35 mouse cellular contexts compared by ENCODE assay signal in the genomic region with DNA sequence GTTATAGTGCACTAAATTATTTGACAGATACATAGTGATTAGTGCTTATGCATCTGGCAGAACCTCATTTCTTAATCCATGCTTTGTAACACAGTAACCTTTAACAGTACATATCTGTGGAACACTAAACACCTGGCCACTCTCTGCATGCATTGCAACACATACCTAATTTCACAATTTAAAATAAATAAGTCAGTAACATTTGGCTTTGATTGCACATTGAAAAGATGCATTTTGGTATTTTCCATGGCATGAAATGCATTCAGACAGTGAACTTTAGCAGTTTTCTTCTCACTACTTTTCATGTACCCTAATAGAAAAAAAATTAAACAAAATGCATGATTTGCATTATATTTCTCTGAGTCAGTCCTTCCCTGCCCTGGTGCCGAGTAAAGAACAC.
"Had no signal": no experiment of that assay in that cellular context is flagged by ENCODE, and none has a peak within 500 bp of the region (broad histone marks: within the 10 kb centered on the region; RNA-seq: fewer than 3 reads in every experiment).

No protein-coding gene starts in this region.

- DNase-seq: heart, postnatal 10 days; heart, postnatal 14 days; heart, postnatal 36 days; heart, postnatal 4 days; kidney, adult 11 months; kidney, adult 18-20 months; kidney, adult 2 months; kidney, adult 8-10 months; kidney, adult 9 months; kidney, postnatal 10 days; kidney, postnatal 14 days; kidney, postnatal 25 days; kidney, postnatal 36 days; kidney, postnatal 4 days; layer of hippocampus, adult 9-11 months; layer of hippocampus, postnatal 36 days had no signal

- H3K27ac ChIP-seq: heart, embryonic 10.5 days; heart, embryonic 13.5 days; heart, embryonic 15.5 days; hindbrain, embryonic 10.5 days; hindbrain, embryonic 12.5 days; hindbrain, embryonic 13.5 days; hindbrain, embryonic 14.5 days; hindbrain, embryonic 15.5 days; hindbrain, postnatal 0 days; intestine, embryonic 15.5 days; kidney, embryonic 15.5 days; kidney, postnatal 0 days; layer of hippocampus, adult 2 months had no signal

- H3K9ac ChIP-seq: heart, embryonic 12.5 days; heart, embryonic 13.5 days; heart, embryonic 15.5 days; hindbrain, embryonic 12.5 days; hindbrain, embryonic 13.5 days; hindbrain, embryonic 14.5 days; hindbrain, embryonic 15.5 days; intestine, embryonic 15.5 days; kidney, embryonic 15.5 days had no signal

- H3K9me3 ChIP-seq: heart, embryonic 10.5 days; heart, embryonic 12.5 days; heart, embryonic 13.5 days; heart, embryonic 15.5 days; hindbrain, embryonic 10.5 days; hindbrain, embryonic 12.5 days; hindbrain, embryonic 13.5 days; hindbrain, embryonic 15.5 days; intestine, embryonic 15.5 days; kidney, embryonic 15.5 days had no signal

- H3K27me3 ChIP-seq: heart, embryonic 12.5 days; heart, embryonic 13.5 days; heart, embryonic 15.5 days; hindbrain, embryonic 12.5 days; hindbrain, embryonic 13.5 days; hindbrain, embryonic 15.5 days; intestine, embryonic 15.5 days; kidney, embryonic 15.5 days had no signal

- H3K4me2 ChIP-seq: heart, embryonic 11.5 days; heart, embryonic 12.5 days; heart, embryonic 13.5 days; heart, embryonic 15.5 days; hindbrain, embryonic 12.5 days; hindbrain, embryonic 13.5 days; hindbrain, embryonic 14.5 days; hindbrain, embryonic 15.5 days; intestine, embryonic 15.5 days; kidney, embryonic 15.5 days had no signal

- ATAC-seq: hindbrain, embryonic 16.5 days; hindbrain, postnatal 0 days; inflammation-experienced regulatory T-cells, adult 6 months; intestine, embryonic 15.5 days; intestine, embryonic 16.5 days; intestine, postnatal 0 days had no signal

- H3K4me1 ChIP-seq: heart, embryonic 10.5 days; heart, embryonic 12.5 days; heart, embryonic 13.5 days; heart, embryonic 15.5 days; hindbrain, embryonic 10.5 days; hindbrain, embryonic 12.5 days; hindbrain, embryonic 13.5 days; hindbrain, embryonic 15.5 days; intestine, embryonic 15.5 days; kidney, embryonic 15.5 days had no signal

- H3K36me3 ChIP-seq: heart, embryonic 10.5 days; heart, embryonic 12.5 days; heart, embryonic 13.5 days; heart, embryonic 15.5 days; hindbrain, embryonic 10.5 days; hindbrain, embryonic 12.5 days; hindbrain, embryonic 13.5 days; hindbrain, embryonic 15.5 days; intestine, embryonic 15.5 days; kidney, embryonic 15.5 days had no signal

- H3K4me3 ChIP-seq: heart, embryonic 10.5 days; heart, embryonic 12.5 days; heart, embryonic 13.5 days; heart, embryonic 15.5 days; hindbrain, embryonic 10.5 days; hindbrain, embryonic 12.5 days; hindbrain, embryonic 13.5 days; hindbrain, embryonic 15.5 days; intestine, embryonic 15.5 days; kidney, embryonic 15.5 days; layer of hippocampus, adult 2 months had no signal
